Mouse (Mus musculus): ENCODE measurements around the gene Med26. TPM values are rescaled to one million over a fixed set of nuclear protein-coding genes. Genes with fewer than 3 reads are reported as not detected.
A peak's percentile ranks its signal among the peaks of the same experiment; 100 is the strongest.

Gene Med26
- polyA plus RNA-seq, 1 experiment from 2014 or later = 17.7 TPM

- WGBS = 5% methylated on average over 10 of the region's 10 CpGs
- peaks cover 15% of the 10 kb centered on the region for H3K36me3 ChIP-seq
- H3K9ac ChIP-seq = peak overlapping the region; percentile 80
- ATAC-seq (ENCODE audit: low FRiP score) = no peak
- H3K4me2 ChIP-seq (replicated peaks) = peak overlapping the region; percentile 97
- peaks cover 19% of the 10 kb centered on the region for H3K4me1 ChIP-seq
- H3K4me3 ChIP-seq = peak overlapping the region; percentile 49
- H3K27ac ChIP-seq = no peak overlapping the region
- no peaks in the 10 kb centered on the region for H3K27me3 ChIP-seq
- H3K9me3 ChIP-seq (replicated peaks) = no peaks in the 10 kb centered on the region
These were observed 24.4 kb upstream of the Med26 start for GRCm38 (mm10) chr8:72572507-72572906.

GRCm38 (mm10) chr8:72571611-72572473 is 23.8 kb upstream of the Med26 start, which contains the start of gene Tmem38a:
Gene Tmem38a (plus strand): TSS chr8:72572055.
- under 1% methylated on average over 43 of the region's 45 CpGs for WGBS

GRCm38 (mm10) chr8:72570633-72571610 is 22.9 kb upstream of the Med26 start, which contains the start of gene Smim7:
Gene Smim7 (minus strand): TSS chr8:72571088.
- Histone ChIP-seq H3K9ac (peak within 1 kb of the TSS; percentile 80), H3K27me3 (no peaks in the 10 kb centered on the region), H3K4me3 (peak within 1 kb of the TSS; percentile 49), H3K4me1 (peaks cover 19% of the 10 kb centered on the region), H3K36me3 (peaks cover 31% of the 10 kb centered on the region), H3K9me3 (replicated peaks) (no peaks in the 10 kb centered on the region), H3K27ac (peak within 1 kb of the TSS; percentile 88), H3K4me2 (replicated peaks) (peak within 1 kb of the TSS; percentile 97)
- ATAC-seq (ENCODE audit: low FRiP score) = peak; percentile 98
- under 1% methylated on average over 52 of the region's 52 CpGs for WGBS

More at GRCm38 (mm10) chr8:72571611-72572473, 23.8 kb upstream of the Med26 start, which contains the start of gene Tmem38a:
- Histone ChIP-seq H3K4me1 (peaks cover 19% of the 10 kb centered on the region), H3K27ac (peak within 1 kb of the TSS; percentile 88), H3K4me2 (replicated peaks) (peak within 1 kb of the TSS; percentile 97), H3K36me3 (peaks cover 22% of the 10 kb centered on the region), H3K4me3 (peak within 1 kb of the TSS; percentile 49), H3K9ac (peak within 1 kb of the TSS; percentile 80), H3K9me3 (replicated peaks) (no peaks in the 10 kb centered on the region), H3K27me3 (no peaks in the 10 kb centered on the region)
- peak; percentile 11 for ATAC-seq (ENCODE audit: low FRiP score)

GRCm38 (mm10) chr8:72565970-72566369 is 17.9 kb upstream of the Med26 start:
- H3K27ac ChIP-seq = no peak overlapping the region

GRCm38 (mm10) chr8:72561111-72561689 is 13.1 kb upstream of the Med26 start:
- Histone ChIP-seq H3K36me3 (peaks cover 59% of the 10 kb centered on the region), H3K9ac (no peak overlapping the region)

More at GRCm38 (mm10) chr8:72565970-72566369, 17.9 kb upstream of the Med26 start:
- no peaks in the 10 kb centered on the region for H3K27me3 ChIP-seq
- ATAC-seq (ENCODE audit: low FRiP score) = no peak
- peaks cover 63% of the 10 kb centered on the region for H3K36me3 ChIP-seq
- 92% methylated on average over 2 of the region's 2 CpGs for WGBS
- no peak overlapping the region for H3K4me2 ChIP-seq (replicated peaks)
- no peaks in the 10 kb centered on the region for H3K9me3 ChIP-seq (replicated peaks)
- H3K9ac ChIP-seq = no peak overlapping the region
- peaks cover 10% of the 10 kb centered on the region for H3K4me1 ChIP-seq
- no peak overlapping the region for H3K4me3 ChIP-seq

GRCm38 (mm10) chr8:72555770-72556169 is 7.7 kb upstream of the Med26 start:
- no peaks in the 10 kb centered on the region for H3K27me3 ChIP-seq
- 54% methylated on average over 4 of the region's 4 CpGs for WGBS
- H3K4me3 ChIP-seq = no peak overlapping the region
- no peak overlapping the region for H3K4me2 ChIP-seq (replicated peaks)
- H3K9ac ChIP-seq = no peak overlapping the region
- H3K9me3 ChIP-seq (replicated peaks) = no peaks in the 10 kb centered on the region
- ATAC-seq (ENCODE audit: low FRiP score) = no peak
- H3K27ac ChIP-seq = no peak overlapping the region
- H3K36me3 ChIP-seq = peaks cover 34% of the 10 kb centered on the region
- H3K4me1 ChIP-seq = no peaks in the 10 kb centered on the region

More at GRCm38 (mm10) chr8:72561111-72561689, 13.1 kb upstream of the Med26 start:
- no peaks in the 10 kb centered on the region for H3K4me1 ChIP-seq
- H3K27ac ChIP-seq = no peak overlapping the region
- no peak overlapping the region for H3K4me2 ChIP-seq (replicated peaks)
- no peaks in the 10 kb centered on the region for H3K9me3 ChIP-seq (replicated peaks)
- no peak for ATAC-seq (ENCODE audit: low FRiP score)
- H3K4me3 ChIP-seq = no peak overlapping the region
- no peaks in the 10 kb centered on the region for H3K27me3 ChIP-seq
- 88% methylated on average over 1 of the region's 1 CpGs for WGBS

- Histone ChIP-seq H3K27ac (no peak overlapping the region), H3K4me2 (replicated peaks) (peak overlapping the region; percentile 97), H3K27me3 (no peaks in the 10 kb centered on the region), H3K36me3 (peaks cover 9% of the 10 kb centered on the region; the same call in 1 of the 2 replicates), H3K4me3 (peak overlapping the region; percentile 96), H3K4me1 (peaks cover 23% of the 10 kb centered on the region), H3K9me3 (replicated peaks) (no peaks in the 10 kb centered on the region), H3K9ac (peak overlapping the region; percentile 99)
- 22% methylated on average over 5 of the region's 5 CpGs for WGBS
- no peak for ATAC-seq (ENCODE audit: low FRiP score)
These were observed 1.3 kb upstream of the Med26 start for GRCm38 (mm10) chr8:72549314-72549892.

GRCm38 (mm10) chr8:72548644-72549313 is 709 bp upstream of the Med26 start:
- WGBS = under 1% methylated on average over 45 of the region's 45 CpGs
- peak overlapping the region; percentile 96 for H3K4me3 ChIP-seq
- peak overlapping the region; percentile 97 for H3K4me2 ChIP-seq (replicated peaks)
- no peaks in the 10 kb centered on the region for H3K27me3 ChIP-seq
- ATAC-seq (ENCODE audit: low FRiP score) = no peak; the same call in 1 of the 2 replicates
- H3K36me3 ChIP-seq = peaks cover 7% of the 10 kb centered on the region; the same call in 1 of the 2 replicates
- peak overlapping the region; percentile 92 for H3K27ac ChIP-seq
- peaks cover 23% of the 10 kb centered on the region for H3K4me1 ChIP-seq
- H3K9me3 ChIP-seq (replicated peaks) = no peaks in the 10 kb centered on the region
- H3K9ac ChIP-seq = peak overlapping the region; percentile 99

- Histone ChIP-seq H3K9ac (peak overlapping the region; percentile 99), H3K4me2 (replicated peaks) (peak overlapping the region; percentile 97), H3K36me3 (no peaks in the 10 kb centered on the region; the same call in 1 of the 2 replicates), H3K27ac (peak overlapping the region; percentile 92), H3K4me3 (peak overlapping the region; percentile 96), H3K4me1 (peaks cover 23% of the 10 kb centered on the region), H3K9me3 (replicated peaks) (no peaks in the 10 kb centered on the region), H3K27me3 (no peaks in the 10 kb centered on the region)
- 1% methylated on average over 27 of the region's 27 CpGs for WGBS
- no peak for ATAC-seq (ENCODE audit: low FRiP score)
These were observed 808 bp downstream of the Med26 start for GRCm38 (mm10) chr8:72547122-72547801.

GRCm38 (mm10) chr8:72539234-72539633 is 8.8 kb downstream of the Med26 start:
- H3K27me3 ChIP-seq = no peaks in the 10 kb centered on the region
- no peak overlapping the region for H3K9ac ChIP-seq
- no peak overlapping the region for H3K27ac ChIP-seq
- no peak overlapping the region for H3K4me3 ChIP-seq
- H3K4me2 ChIP-seq (replicated peaks) = no peak overlapping the region
- H3K9me3 ChIP-seq (replicated peaks) = no peaks in the 10 kb centered on the region
- H3K4me1 ChIP-seq = no peaks in the 10 kb centered on the region
- H3K36me3 ChIP-seq = no peaks in the 10 kb centered on the region; the same call in 1 of the 2 replicates
- no peak for ATAC-seq (ENCODE audit: low FRiP score)
